Comparison of ENCODE assay signal across 29 mouse cellular contexts in the genomic region with DNA sequence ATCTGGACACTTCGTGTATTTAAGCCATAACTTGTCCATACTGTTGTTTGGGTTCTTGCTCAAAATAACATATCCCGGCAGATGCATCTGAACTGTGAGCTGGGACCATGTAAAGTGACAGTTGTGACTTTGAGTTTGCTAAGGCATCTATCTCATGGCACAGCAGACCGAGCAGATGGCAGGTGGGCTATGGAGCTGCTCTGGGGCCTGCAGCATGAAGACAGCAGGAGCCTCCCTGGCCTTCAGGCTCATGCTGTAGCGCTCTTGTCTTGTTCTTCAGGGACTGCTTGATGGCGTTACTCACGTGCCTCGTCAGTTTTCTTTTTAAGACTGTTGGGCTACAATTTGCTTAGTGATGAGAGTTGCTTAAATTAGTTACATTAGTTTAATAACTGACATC. TPM values are rescaled to one million over a fixed set of nuclear protein-coding genes. Genes with fewer than 3 reads are reported as not detected.
DNase-seq lines count a peak whose midpoint lies in the region; ATAC-seq lines count a peak whose summit lies in the region.
"Had no signal": no experiment of that assay in that cellular context is flagged by ENCODE, and none has a peak within 500 bp of the region (broad histone marks: within the 10 kb centered on the region; RNA-seq: fewer than 3 reads in every experiment).

No protein-coding gene starts in this region.

- DNase-seq in cerebellum, postnatal 10 days = peak; percentile 10 to 28
- DNase-seq in cerebellum, adult 9-10 months = no peak
- DNase-seq in layer of hippocampus, adult 11-12 months (ENCODE audit: low spot score) = peak; percentile 37
- no peak for DNase-seq in layer of hippocampus, postnatal 25 days (ENCODE audit: extremely low spot score in 1 of 2, low spot score in 1 of 2)
- peak; percentile 57 for DNase-seq in brain, adult 2 months (ENCODE audit: low read depth, low spot score)
- peak; percentile 35 for DNase-seq in layer of hippocampus, adult 9-10 months (ENCODE audit: low spot score)
- DNase-seq in adrenal gland, postnatal 10 days = no peak
- no peak for DNase-seq in forebrain, embryonic 14.5 days (ENCODE audit: low spot score)
- DNase-seq: adrenal gland, postnatal 14 days; B cell, adult 2 months; cerebellum, adult 11-12 months; cerebellum, postnatal 14 days; embryo, embryonic 11 days; gastrocnemius, postnatal 10 days; gastrocnemius, postnatal 36 days had no signal

- H3K4me2 ChIP-seq in forebrain, embryonic 14.5 days (ENCODE audit: low read length) = no peak overlapping the region
- H3K4me2 ChIP-seq: embryonic facial prominence, embryonic 13.5 days; forebrain, embryonic 12.5 days; heart, embryonic 11.5 days; hindbrain, embryonic 12.5 days; hindbrain, embryonic 15.5 days had no signal

- WGBS in forebrain, embryonic 14.5 days = 92% methylated on average over 7 of the region's 7 CpGs

- H3K27ac ChIP-seq in forebrain, embryonic 14.5 days (ENCODE audit: low read depth, low read length) = no peak overlapping the region
- H3K27ac ChIP-seq: embryonic facial prominence, embryonic 10.5 days; embryonic facial prominence, embryonic 13.5 days; forebrain, embryonic 12.5 days; hindbrain, embryonic 12.5 days; hindbrain, embryonic 15.5 days had no signal

- no peak overlapping the region for H3K4me3 ChIP-seq in forebrain, embryonic 14.5 days (ENCODE audit: low read depth, low read length)
- H3K4me3 ChIP-seq: embryonic facial prominence, embryonic 10.5 days; embryonic facial prominence, embryonic 13.5 days; erythroblast, embryonic 14.5 days; forebrain, embryonic 12.5 days; hindbrain, embryonic 12.5 days; hindbrain, embryonic 15.5 days had no signal

- ATAC-seq in forebrain, embryonic 14.5 days = no peak
- ATAC-seq: forebrain, embryonic 16.5 days; intestine, embryonic 16.5 days; Patski had no signal

- no peak overlapping the region for H3K9ac ChIP-seq in forebrain, embryonic 14.5 days (ENCODE audit: low read length)
- H3K9ac ChIP-seq: embryonic facial prominence, embryonic 13.5 days; forebrain, embryonic 12.5 days; hindbrain, embryonic 12.5 days; hindbrain, embryonic 15.5 days had no signal

- peaks cover 77% of the 10 kb centered on the region for H3K36me3 ChIP-seq in forebrain, embryonic 14.5 days (ENCODE audit: control insufficient read depth, insufficient read depth, low read length)

- H3K4me1 ChIP-seq in forebrain, embryonic 14.5 days (ENCODE audit: control insufficient read depth, insufficient read depth, low read length) = no peaks in the 10 kb centered on the region
- H3K4me1 ChIP-seq: embryonic facial prominence, embryonic 10.5 days; embryonic facial prominence, embryonic 13.5 days; forebrain, embryonic 12.5 days; hindbrain, embryonic 12.5 days; hindbrain, embryonic 15.5 days had no signal

- no peaks in the 10 kb centered on the region for H3K9me3 ChIP-seq in forebrain, embryonic 14.5 days (replicated peaks; ENCODE audit: control insufficient read depth, low read length)
- H3K9me3 ChIP-seq: embryonic facial prominence, embryonic 10.5 days; embryonic facial prominence, embryonic 13.5 days; forebrain, embryonic 12.5 days; G1E; hindbrain, embryonic 12.5 days; hindbrain, embryonic 15.5 days had no signal

- H3K27me3 ChIP-seq in forebrain, embryonic 14.5 days (replicated peaks; ENCODE audit: control insufficient read depth, insufficient read depth, low read length) = no peaks in the 10 kb centered on the region
- H3K27me3 ChIP-seq: CH12.LX; embryonic facial prominence, embryonic 13.5 days; forebrain, embryonic 12.5 days; hindbrain, embryonic 12.5 days; hindbrain, embryonic 15.5 days; Patski had no signal

RNA-seq across cellular contexts. Expression of a gene that starts 49.1 kb away (rescaled TPM):
- 10 to 100 TPM; 25.0 to 28.3 TPM for total RNA-seq in layer of hippocampus, postnatal 25 days (2021)
- total RNA-seq in adrenal gland, postnatal 10 days (2021) = 10 to 100 TPM; 18.0 to 20.8 TPM
- 22.3 and 25.8 TPM in 2 replicates for polyA plus RNA-seq in forebrain, embryonic 14.5 days (2014; fragmentation: Nextera tagmentation; extraction: Ambion mirVana)
- polyA plus RNA-seq: erythroblast, embryonic 14.5 days had no signal

RNA-seq across cellular contexts. Expression of a gene that starts 55.9 kb away (rescaled TPM):
- 10 to 100 TPM; 65.5 to 76.2 TPM for total RNA-seq in layer of hippocampus, postnatal 25 days (2021)
- total RNA-seq in adrenal gland, postnatal 10 days (2021) = 10 to 100 TPM; 44.3 to 66.3 TPM
- polyA plus RNA-seq in forebrain, embryonic 14.5 days (2014; fragmentation: Nextera tagmentation; extraction: Ambion mirVana) = 20.2 and 23.2 TPM in 2 replicates

RNA-seq across cellular contexts. Expression of a gene that starts 58.7 kb away (rescaled TPM):
- 1 to 10 TPM; 2.5 TPM for total RNA-seq in layer of hippocampus, postnatal 25 days (2021)
- 1 to 10 TPM; 1.5 to 2.5 TPM for total RNA-seq in adrenal gland, postnatal 10 days (2021)
- polyA plus RNA-seq in forebrain, embryonic 14.5 days (2014; fragmentation: Nextera tagmentation; extraction: Ambion mirVana) = 10.5 and 14.2 TPM in 2 replicates
- total RNA-seq: granulocyte monocyte progenitor cell, adult 5-6 weeks; hematopoietic stem cell, adult 5-6 weeks had no signal
- polyA plus RNA-seq: erythroblast, embryonic 14.5 days; G1E had no signal

Comparison
In these comparisons a context has a peak if more than half of its experiments do, and no peak if none do; other contexts are left out.
1. DNase-seq: peak in cerebellum, postnatal 10 days (2 of 2), layer of hippocampus, adult 11-12 months (single experiment), brain, adult 2 months (single experiment) and layer of hippocampus, adult 9-10 months (single experiment); none in cerebellum, adult 9-10 months (single experiment), layer of hippocampus, postnatal 25 days (0 of 2), adrenal gland, postnatal 10 days (single experiment) and forebrain, embryonic 14.5 days (single experiment).